Comparison of ENCODE assay signal across 20 mouse cellular contexts in the genomic region with DNA sequence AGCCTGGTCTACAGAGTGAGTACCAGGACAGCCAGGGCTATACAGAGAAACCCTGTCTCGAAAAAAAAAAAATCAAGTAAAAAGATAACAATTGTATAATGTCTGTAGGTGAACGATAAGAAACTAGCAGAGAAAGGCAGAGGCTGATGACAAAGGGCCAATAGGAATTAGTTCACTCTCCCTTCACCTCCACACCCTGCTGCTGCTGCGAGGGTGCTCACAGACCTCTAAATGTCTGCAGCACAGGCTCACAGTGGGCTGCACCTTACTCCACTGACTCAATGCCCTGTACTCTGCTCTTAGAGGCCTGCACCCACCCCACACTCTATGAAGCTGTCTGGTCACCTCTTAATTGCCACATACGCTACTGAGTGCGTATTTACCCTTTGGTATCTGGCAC. TPM values are rescaled to one million over a fixed set of nuclear protein-coding genes. Genes with fewer than 3 reads are reported as not detected.
DNase-seq lines count a peak whose midpoint lies in the region; ATAC-seq and TF ChIP-seq lines count a peak whose summit lies in the region.
"Had no signal": no experiment of that assay in that cellular context is flagged by ENCODE, and none has a peak within 500 bp of the region (broad histone marks: within the 10 kb centered on the region; RNA-seq: fewer than 3 reads in every experiment).

No protein-coding gene starts in this region.

- WGBS in liver, embryonic 16.5 days (ENCODE audit: insufficient replicate concordance): 40% methylated on average over 5 of the region's 5 CpGs
- whole genome bisulfite sequencing in liver, embryonic 11.5 days: 80% methylated on average over 5 of the region's 5 CpGs

- H3K9me3 ChIP-seq in liver, embryonic 16.5 days (replicated peaks; ENCODE audit: control insufficient read depth, low read length): no peaks in the 10 kb centered on the region
- H3K9me3 ChIP-seq in liver, embryonic 11.5 days (ENCODE audit: control insufficient read depth, low read length): no peaks in the 10 kb centered on the region
- H3K9me3 ChIP-seq: embryonic facial prominence, embryonic 12.5 days; forebrain, embryonic 15.5 days; heart, embryonic 15.5 days; hindbrain, embryonic 10.5 days had no signal

- ATAC-seq in liver, embryonic 16.5 days (ENCODE audit: low read depth): peak; percentile 53; the same call in 1 of the 2 replicates
- ATAC-seq in liver, embryonic 11.5 days (replicated peaks; ENCODE audit: low FRiP score): no peak
- peak; percentile 90 for ATAC-seq in megakaryocyte progenitor cell, adult 5-6 weeks (replicated peaks; ENCODE audit: poor library complexity)
- ATAC-seq: activated CD4-positive, CD25-positive, alpha-beta regulatory T cell, adult 4 months; forebrain, embryonic 15.5 days; Patski had no signal

- no peaks in the 10 kb centered on the region for H3K36me3 ChIP-seq in liver, embryonic 16.5 days (ENCODE audit: control insufficient read depth, insufficient read depth)
- H3K36me3 ChIP-seq in liver, embryonic 11.5 days (ENCODE audit: control insufficient read depth, insufficient read depth, low read length): no peaks in the 10 kb centered on the region
- H3K36me3 ChIP-seq: embryonic facial prominence, embryonic 12.5 days; forebrain, embryonic 15.5 days; heart, embryonic 15.5 days; hindbrain, embryonic 10.5 days had no signal

- H3K9ac ChIP-seq in liver, embryonic 16.5 days (ENCODE audit: low read depth, low read length): no peak overlapping the region
- no peak overlapping the region for H3K9ac ChIP-seq in liver, embryonic 11.5 days (ENCODE audit: low read depth, low read length)
- H3K9ac ChIP-seq: embryonic facial prominence, embryonic 12.5 days; forebrain, embryonic 15.5 days; heart, embryonic 15.5 days had no signal

- no peaks in the 10 kb centered on the region for H3K4me1 ChIP-seq in liver, embryonic 16.5 days (ENCODE audit: control insufficient read depth, low read depth, low read length)
- no peaks in the 10 kb centered on the region for H3K4me1 ChIP-seq in liver, embryonic 11.5 days (replicated peaks; ENCODE audit: control insufficient read depth, insufficient read depth, low read length)
- H3K4me1 ChIP-seq: embryonic facial prominence, embryonic 12.5 days; forebrain, embryonic 15.5 days; hindbrain, embryonic 10.5 days had no signal

- H3K4me2 ChIP-seq in liver, embryonic 16.5 days (ENCODE audit: low read depth, low read length): no peak overlapping the region
- H3K4me2 ChIP-seq in liver, embryonic 11.5 days: no peak overlapping the region
- H3K4me2 ChIP-seq: embryonic facial prominence, embryonic 12.5 days; forebrain, embryonic 15.5 days; heart, embryonic 11.5 days; heart, embryonic 15.5 days had no signal

- peak overlapping the region; percentile 39; the same call in 1 of the 2 replicates for H3K27ac ChIP-seq in layer of hippocampus, adult 2 months
- no peak overlapping the region for H3K27ac ChIP-seq in liver, embryonic 16.5 days (ENCODE audit: low read length)
- no peak overlapping the region for H3K27ac ChIP-seq in liver, embryonic 11.5 days (ENCODE audit: low read depth, low read length)
- H3K27ac ChIP-seq: embryonic facial prominence, embryonic 12.5 days; forebrain, embryonic 15.5 days; heart, adult 2 months; heart, embryonic 15.5 days; hindbrain, embryonic 10.5 days had no signal

- no peak for DNase-seq in layer of hippocampus, adult 2 months (ENCODE audit: low spot score in 2 of 2)
- no peak for DNase-seq in layer of hippocampus, adult 9-11 months
- no peak for DNase-seq in liver, embryonic 11.5 days (ENCODE audit: low spot score)
- no peak for DNase-seq in natural killer cell, adult 2 months (ENCODE audit: low spot score in 2 of 2)
- DNase-seq in thymus, postnatal 10 days (ENCODE audit: low spot score in 2 of 2): no peak
- DNase-seq: adrenal gland, postnatal 14 days; cerebellum, adult 11-12 months; cerebellum, adult 9-10 months; cerebellum, postnatal 25 days; gastrocnemius, postnatal 10 days; heart, adult 2 months had no signal

- no peak for TF ChIP-seq CTCF in layer of hippocampus, adult 2 months (conservative IDR thresholded peaks at IDR 0.05)

- no peaks in the 10 kb centered on the region for H3K27me3 ChIP-seq in liver, embryonic 16.5 days (ENCODE audit: control insufficient read depth, insufficient read depth, low read depth, low read length)
- H3K27me3 ChIP-seq in liver, embryonic 11.5 days (replicated peaks; ENCODE audit: control insufficient read depth, insufficient read depth, low read length): no peaks in the 10 kb centered on the region
- H3K27me3 ChIP-seq: embryonic facial prominence, embryonic 12.5 days; forebrain, embryonic 15.5 days; heart, embryonic 15.5 days; Patski had no signal

- no peak overlapping the region for H3K4me3 ChIP-seq in layer of hippocampus, adult 2 months
- H3K4me3 ChIP-seq in liver, embryonic 16.5 days (ENCODE audit: low read depth, low read length): no peak overlapping the region
- H3K4me3 ChIP-seq in liver, embryonic 11.5 days (ENCODE audit: low read depth, low read length): no peak overlapping the region
- H3K4me3 ChIP-seq: embryonic facial prominence, embryonic 12.5 days; forebrain, embryonic 15.5 days; heart, adult 2 months; heart, embryonic 15.5 days; hindbrain, embryonic 10.5 days had no signal

RNA-seq across cellular contexts. Expression of a gene that starts 45.0 kb away (rescaled TPM):
- total RNA-seq in layer of hippocampus, adult 2 months (2021): 100 to 1,000 TPM; 142 to 146 TPM
- polyA plus RNA-seq in liver, embryonic 16.5 days (2015; fragmentation: Nextera tagmentation; extraction: Ambion mirVana): 0.76 and 1.7 TPM in 2 replicates
- 2.2 and 2.6 TPM in 2 replicates for polyA plus RNA-seq in liver, embryonic 11.5 days (2014; fragmentation: Nextera tagmentation; extraction: Ambion mirVana)
- 27.6 and 28.0 TPM in 2 replicates for total RNA-seq in megakaryocyte progenitor cell, adult 5-6 weeks (2015)
- 6.7 and 11.0 TPM in 2 replicates for total RNA-seq in megakaryocyte progenitor cell, adult 5-6 weeks (2017)

Comparison
In these comparisons a context has a peak if more than half of its experiments do, and no peak if none do; other contexts are left out.
1. RNA of a gene that starts 45.0 kb away (total RNA-seq): 142 to 146 TPM in layer of hippocampus, adult 2 months; 6.7 to 28.0 TPM in megakaryocyte progenitor cell, adult 5-6 weeks; every median in the first group is over 4 times any median in the second.